In the genomic region with DNA sequence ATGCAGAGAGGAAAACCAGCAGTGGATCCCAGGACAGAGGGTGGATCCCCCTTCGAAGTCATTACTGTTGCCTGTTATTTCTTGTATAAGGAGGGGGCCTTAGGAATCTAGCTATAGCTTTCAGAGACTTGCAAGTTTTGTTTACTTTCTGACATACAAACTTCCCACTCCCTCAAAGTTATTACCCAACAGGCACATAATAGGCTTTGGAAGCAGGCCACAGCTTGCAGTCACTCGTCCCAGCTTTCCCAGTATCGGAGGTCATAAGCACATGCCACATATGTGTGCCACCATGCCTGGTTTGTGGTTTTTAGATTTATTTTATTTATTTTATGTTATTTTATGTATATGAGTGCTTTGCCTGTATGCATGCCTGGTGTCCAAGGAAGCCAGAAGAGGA, we compare ENCODE assay signal across 26 mouse cellular contexts. TPM values are rescaled to one million over a fixed set of nuclear protein-coding genes. Genes with fewer than 3 reads are reported as not detected.
DNase-seq lines count a peak whose midpoint lies in the region; ATAC-seq and TF ChIP-seq lines count a peak whose summit lies in the region.
"Had no signal": no experiment of that assay in that cellular context is flagged by ENCODE, and none has a peak within 500 bp of the region (broad histone marks: within the 10 kb centered on the region; RNA-seq: fewer than 3 reads in every experiment).

No protein-coding gene starts in this region.

- no peak for ATAC-seq in heart, embryonic 11.5 days (replicated peaks; ENCODE audit: insufficient number of reproducible peaks, low FRiP score, low TSS enrichment)
- ATAC-seq in lung, embryonic 16.5 days (ENCODE audit: low read depth) = peak; percentile 65
- ATAC-seq in stomach, embryonic 15.5 days (ENCODE audit: insufficient read depth, low FRiP score, low read depth) = no peak
- no peak for ATAC-seq in stomach, postnatal 0 days (ENCODE audit: low FRiP score, low TSS enrichment)
- ATAC-seq in stomach, embryonic 16.5 days (ENCODE audit: insufficient read depth, low FRiP score) = no peak
- ATAC-seq: forebrain, embryonic 14.5 days; forebrain, postnatal 0 days; hindbrain, postnatal 0 days; Patski had no signal

- peak; percentile 36 for DNase-seq in heart, adult 11 months
- no peak for DNase-seq in lung, postnatal 14 days
- DNase-seq in stomach, postnatal 0 days (ENCODE audit: low spot score) = no peak
- DNase-seq: adrenal gland, adult 8-10 months; B cell, adult 2 months; cerebellum, adult 18-20 months; cerebellum, adult 9-10 months; cerebellum, postnatal 14 days; forebrain, postnatal 0 days; gastrocnemius, adult 2 months; gastrocnemius, postnatal 14 days; heart, adult 18-20 months; heart, postnatal 14 days; heart, postnatal 4 days had no signal

- H3K4me2 ChIP-seq in heart, embryonic 11.5 days = no peak overlapping the region
- H3K4me2 ChIP-seq in lung, embryonic 16.5 days (ENCODE audit: low read depth, low read length) = no peak overlapping the region
- no peak overlapping the region for H3K4me2 ChIP-seq in stomach, embryonic 15.5 days
- H3K4me2 ChIP-seq in stomach, postnatal 0 days (replicated peaks; ENCODE audit: low read depth) = no peak overlapping the region
- H3K4me2 ChIP-seq in stomach, embryonic 16.5 days (ENCODE audit: low read depth, low read length) = peak overlapping the region; percentile 9; the same call in 1 of the 2 replicates
- H3K4me2 ChIP-seq: heart, embryonic 13.5 days; hindbrain, embryonic 14.5 days had no signal

- TF ChIP-seq EP300 in stomach, postnatal 0 days (optimal IDR thresholded peaks at IDR 0.05) = no peak

- no peaks in the 10 kb centered on the region for H3K36me3 ChIP-seq in heart, embryonic 11.5 days (ENCODE audit: control insufficient read depth, insufficient read depth, low read length)
- H3K36me3 ChIP-seq in lung, embryonic 16.5 days (ENCODE audit: control insufficient read depth, insufficient read depth, low read length) = no peaks in the 10 kb centered on the region
- no peaks in the 10 kb centered on the region for H3K36me3 ChIP-seq in stomach, embryonic 15.5 days
- H3K36me3 ChIP-seq in stomach, postnatal 0 days (ENCODE audit: control insufficient read depth, insufficient read depth, low read length) = no peaks in the 10 kb centered on the region
- no peaks in the 10 kb centered on the region for H3K36me3 ChIP-seq in stomach, embryonic 16.5 days (ENCODE audit: control insufficient read depth, insufficient read depth, low read length)
- H3K36me3 ChIP-seq: forebrain, embryonic 10.5 days; G1E; heart, embryonic 13.5 days had no signal

- H3K27ac ChIP-seq in heart, embryonic 11.5 days (ENCODE audit: low read depth, low read length) = no peak overlapping the region
- H3K27ac ChIP-seq in lung, embryonic 16.5 days (ENCODE audit: low read length) = peak overlapping the region; percentile 79
- peak overlapping the region; percentile 1; the same call in 1 of the 2 replicates for H3K27ac ChIP-seq in stomach, embryonic 15.5 days
- no peak overlapping the region for H3K27ac ChIP-seq in stomach, postnatal 0 days (replicated peaks)
- H3K27ac ChIP-seq in stomach, embryonic 16.5 days (ENCODE audit: low read length) = no peak overlapping the region
- H3K27ac ChIP-seq: forebrain, embryonic 10.5 days; gastrocnemius, adult 2 months; heart, embryonic 13.5 days; hindbrain, embryonic 14.5 days; hindbrain, postnatal 0 days had no signal

- no peak overlapping the region for H3K4me3 ChIP-seq in heart, embryonic 11.5 days (ENCODE audit: low read depth, low read length)
- no peak overlapping the region for H3K4me3 ChIP-seq in lung, embryonic 16.5 days (ENCODE audit: low read length)
- no peak overlapping the region for H3K4me3 ChIP-seq in stomach, embryonic 15.5 days (replicated peaks)
- no peak overlapping the region for H3K4me3 ChIP-seq in stomach, postnatal 0 days (ENCODE audit: low read depth, low read length)
- H3K4me3 ChIP-seq in stomach, embryonic 16.5 days (replicated peaks; ENCODE audit: low read length) = no peak overlapping the region
- H3K4me3 ChIP-seq: forebrain, embryonic 10.5 days; gastrocnemius, adult 2 months; heart, embryonic 13.5 days had no signal

- 86% methylated on average over 3 of the region's 3 CpGs for WGBS in heart, embryonic 11.5 days (ENCODE audit: insufficient replicate concordance)
- WGBS in lung, embryonic 16.5 days = 52% methylated on average over 3 of the region's 3 CpGs
- WGBS in stomach, embryonic 15.5 days = 55% methylated on average over 3 of the region's 3 CpGs
- WGBS in stomach, postnatal 0 days = 41% methylated on average over 3 of the region's 3 CpGs
- 53% methylated on average over 3 of the region's 3 CpGs for WGBS in stomach, embryonic 16.5 days

- no peak for TF ChIP-seq CTCF in stomach, postnatal 0 days (IDR thresholded peaks at IDR 0.05; ENCODE audit: low read depth)

- H3K27me3 ChIP-seq in heart, embryonic 11.5 days (ENCODE audit: control insufficient read depth, insufficient read depth, low read length) = peaks cover 36% of the 10 kb centered on the region
- peaks cover 9% of the 10 kb centered on the region for H3K27me3 ChIP-seq in lung, embryonic 16.5 days (ENCODE audit: control insufficient read depth, insufficient read depth, low read depth, low read length)
- H3K27me3 ChIP-seq in stomach, embryonic 15.5 days (replicated peaks) = no peaks in the 10 kb centered on the region; the same call in 1 of the 2 replicates
- no peaks in the 10 kb centered on the region for H3K27me3 ChIP-seq in stomach, postnatal 0 days (ENCODE audit: control insufficient read depth, insufficient read depth, low read length)
- peaks cover 6% of the 10 kb centered on the region for H3K27me3 ChIP-seq in stomach, embryonic 16.5 days (ENCODE audit: control insufficient read depth, insufficient read depth, low read length)
- H3K27me3 ChIP-seq: CH12.LX had no signal

- H3K4me1 ChIP-seq in heart, embryonic 11.5 days (ENCODE audit: control insufficient read depth, insufficient read depth, low read length) = no peaks in the 10 kb centered on the region
- peaks cover 3% of the 10 kb centered on the region for H3K4me1 ChIP-seq in lung, embryonic 16.5 days (replicated peaks; ENCODE audit: control insufficient read depth, insufficient read depth, low read length)
- H3K4me1 ChIP-seq in stomach, embryonic 15.5 days = peaks cover 6% of the 10 kb centered on the region; the same call in 1 of the 2 replicates
- no peaks in the 10 kb centered on the region for H3K4me1 ChIP-seq in stomach, postnatal 0 days (replicated peaks; ENCODE audit: control insufficient read depth, insufficient read depth)
- H3K4me1 ChIP-seq in stomach, embryonic 16.5 days (ENCODE audit: control insufficient read depth, insufficient read depth, low read length) = 0 out of 2 replicates have a peak, but pooled peaks cover 2% of the 10 kb centered on the region

- no peaks in the 10 kb centered on the region for H3K9me3 ChIP-seq in heart, embryonic 11.5 days (replicated peaks; ENCODE audit: control insufficient read depth, low read length)
- H3K9me3 ChIP-seq in lung, embryonic 16.5 days (ENCODE audit: control insufficient read depth, low read length) = no peaks in the 10 kb centered on the region
- no peaks in the 10 kb centered on the region for H3K9me3 ChIP-seq in stomach, embryonic 15.5 days
- H3K9me3 ChIP-seq in stomach, postnatal 0 days (ENCODE audit: control insufficient read depth, low read length) = no peaks in the 10 kb centered on the region
- no peaks in the 10 kb centered on the region for H3K9me3 ChIP-seq in stomach, embryonic 16.5 days (replicated peaks; ENCODE audit: control insufficient read depth, low read length)
- H3K9me3 ChIP-seq: forebrain, embryonic 10.5 days; heart, embryonic 13.5 days had no signal

- no peak overlapping the region for H3K9ac ChIP-seq in heart, embryonic 11.5 days (ENCODE audit: low read depth, low read length)
- no peak overlapping the region for H3K9ac ChIP-seq in lung, embryonic 16.5 days (ENCODE audit: low read length)
- H3K9ac ChIP-seq in stomach, embryonic 15.5 days = no peak overlapping the region
- H3K9ac ChIP-seq in stomach, postnatal 0 days (ENCODE audit: low read length) = no peak overlapping the region
- H3K9ac ChIP-seq in stomach, embryonic 16.5 days (ENCODE audit: low read length) = no peak overlapping the region; the same call in 1 of the 2 replicates
- H3K9ac ChIP-seq: forebrain, postnatal 0 days; heart, embryonic 13.5 days; hindbrain, embryonic 14.5 days had no signal

RNA-seq across cellular contexts. Expression of a gene that starts 3.2 kb away (rescaled TPM):
- 0.54 and 1.0 TPM in 2 replicates for polyA plus RNA-seq in heart, embryonic 11.5 days (2014; fragmentation: Nextera tagmentation; extraction: Ambion mirVana)
- 9.4 and 10.1 TPM in 2 replicates for polyA plus RNA-seq in lung, embryonic 16.5 days (2015; fragmentation: Nextera tagmentation; extraction: Ambion mirVana)
- polyA plus RNA-seq in stomach, embryonic 15.5 days (2015; fragmentation: Nextera tagmentation; extraction: Ambion mirVana) = 4.0 and 4.7 TPM in 2 replicates
- polyA plus RNA-seq in stomach, postnatal 0 days (2015; fragmentation: Nextera tagmentation; extraction: Ambion mirVana) = 2.4 and 2.5 TPM in 2 replicates
- polyA plus RNA-seq in stomach, embryonic 16.5 days (2015; fragmentation: Nextera tagmentation; extraction: Ambion mirVana) = 4.7 and 6.0 TPM in 2 replicates
- polyA plus RNA-seq: G1E, Patski had no signal

Comparison
In these comparisons a context has a peak if more than half of its experiments do, and no peak if none do; other contexts are left out.
1. H3K27ac ChIP-seq: peak in lung, embryonic 16.5 days (single experiment) and stomach, embryonic 15.5 days (single experiment); none in heart, embryonic 11.5 days (single experiment), stomach, postnatal 0 days (single experiment) and stomach, embryonic 16.5 days (single experiment).